Mouse (Mus musculus): Measurements from ENCODE around the gene Creb3l4.
"Not testable (repeated sequence)": the region's sequence is repeated elsewhere in the genome, so short reads cannot be mapped to it uniquely, and the experiment has no call there.

Gene Creb3l4

DNA sequence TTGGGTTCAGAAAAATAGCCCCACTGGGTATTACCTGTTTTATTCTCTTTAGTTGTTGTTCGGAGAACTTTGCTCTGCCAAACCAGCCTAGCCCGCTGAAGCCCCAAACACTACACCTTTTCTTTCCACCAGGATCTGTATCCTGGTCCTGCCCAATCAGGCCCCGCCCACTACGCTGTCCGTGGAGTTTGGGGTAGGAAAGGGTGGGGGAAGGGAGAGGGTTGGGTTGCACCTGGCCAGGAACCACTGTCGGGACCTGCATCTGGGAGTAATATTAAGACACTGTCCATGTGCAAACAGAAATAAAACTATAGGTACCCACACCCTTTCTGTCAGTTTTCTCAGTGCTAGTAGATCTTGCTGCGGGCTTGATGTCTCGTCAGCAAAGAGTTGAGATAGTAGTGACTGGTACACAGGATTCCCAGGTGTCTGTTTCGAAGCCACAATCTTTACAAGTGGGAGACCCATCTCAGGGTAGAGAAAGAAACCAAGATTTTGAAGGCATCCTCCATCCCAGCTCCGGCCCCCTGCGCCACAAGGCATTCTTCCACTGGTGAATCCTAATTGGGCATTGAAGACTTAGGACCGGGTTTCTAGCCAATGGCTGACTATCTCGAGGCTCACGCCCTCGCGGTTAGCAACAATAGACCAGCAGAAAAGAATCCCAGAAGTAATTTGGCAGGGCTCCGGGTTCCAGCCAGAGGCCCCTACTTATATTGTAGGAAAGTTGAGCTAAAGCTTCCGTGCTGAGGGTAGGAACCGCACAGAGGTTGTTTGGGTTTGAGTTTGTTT is at the start of gene Creb3l4:
Gene Creb3l4 (minus strand): TSS at position 529 of the 792 bp plus-strand sequence.
- no peak for DNase-seq (ENCODE audit: low spot score in 2 of 2)

- peak; percentile 91 to 95 for DNase-seq (ENCODE audit: low spot score in 2 of 2)
Measured at GRCm38 (mm10) chr3:90292345-90293275, 49.3 kb upstream of the Creb3l4 start, which contains the start of gene Gatad2b. TSS of gene Gatad2b (plus strand) at chr3:90293178.

DNA sequence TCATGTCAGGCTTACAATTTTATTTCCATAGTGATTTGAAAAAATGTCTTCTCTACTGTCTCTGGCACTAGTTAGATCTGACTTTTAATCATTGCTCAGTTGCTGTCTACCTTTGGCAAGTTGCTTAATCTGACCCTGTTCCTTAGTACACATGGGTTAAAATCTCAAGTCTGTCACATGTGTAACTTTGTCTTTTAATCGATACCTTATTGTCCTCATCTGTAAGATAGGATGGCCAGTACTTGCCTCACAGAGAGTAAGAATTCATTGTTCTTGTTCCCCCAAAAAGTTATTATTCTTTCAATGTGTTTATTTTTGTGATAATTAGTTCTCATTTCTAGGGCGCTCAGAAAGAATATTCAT is 48.7 kb upstream of the Creb3l4 start:
- no peak for DNase-seq (ENCODE audit: low spot score in 2 of 2)

GRCm38 (mm10) chr3:90290602-90291001 is 47.3 kb upstream of the Creb3l4 start:
- no peak for DNase-seq (ENCODE audit: low spot score in 2 of 2)

DNA sequence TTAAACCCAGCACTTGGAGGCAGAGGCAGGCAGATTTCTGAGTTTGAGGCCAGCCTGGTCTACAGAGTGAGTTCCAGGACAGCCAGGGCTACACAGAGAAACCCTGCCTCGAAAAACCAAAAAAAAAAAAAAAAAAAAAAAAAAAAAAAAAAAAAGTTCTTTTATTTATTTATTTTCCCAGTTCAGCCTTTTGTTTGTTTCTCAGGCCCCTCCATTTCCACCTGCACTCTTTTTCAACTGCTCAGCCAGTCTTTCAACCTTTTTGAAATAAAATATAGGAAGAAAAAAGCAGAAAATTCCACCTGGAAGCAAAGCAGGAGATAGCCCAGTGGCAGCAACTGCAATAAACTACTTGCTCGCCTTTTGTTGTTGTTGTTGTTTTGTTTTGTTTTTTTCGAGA is 46.1 kb upstream of the Creb3l4 start:
- DNase-seq (ENCODE audit: low spot score in 2 of 2): not testable (repeated sequence)

DNA sequence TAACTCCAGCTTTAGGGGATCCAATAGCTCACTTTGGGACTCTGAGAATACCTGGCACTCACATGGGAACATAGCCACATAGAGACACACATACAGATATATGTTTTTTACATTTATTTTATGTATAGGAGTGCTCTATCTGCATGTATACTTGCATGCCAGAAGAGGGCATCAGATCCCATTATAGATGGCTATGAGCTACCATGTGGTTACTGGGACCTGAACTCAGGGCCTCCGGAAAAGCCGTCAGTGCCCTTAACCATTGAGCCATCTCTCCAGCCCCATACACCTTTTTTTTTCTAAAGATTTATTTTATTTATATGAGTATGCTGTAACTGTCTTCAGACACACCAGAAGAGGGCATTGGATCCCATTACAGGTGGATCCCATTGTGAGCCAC is 40.8 kb upstream of the Creb3l4 start:
- no peak for DNase-seq (ENCODE audit: low spot score in 2 of 2)

DNA sequence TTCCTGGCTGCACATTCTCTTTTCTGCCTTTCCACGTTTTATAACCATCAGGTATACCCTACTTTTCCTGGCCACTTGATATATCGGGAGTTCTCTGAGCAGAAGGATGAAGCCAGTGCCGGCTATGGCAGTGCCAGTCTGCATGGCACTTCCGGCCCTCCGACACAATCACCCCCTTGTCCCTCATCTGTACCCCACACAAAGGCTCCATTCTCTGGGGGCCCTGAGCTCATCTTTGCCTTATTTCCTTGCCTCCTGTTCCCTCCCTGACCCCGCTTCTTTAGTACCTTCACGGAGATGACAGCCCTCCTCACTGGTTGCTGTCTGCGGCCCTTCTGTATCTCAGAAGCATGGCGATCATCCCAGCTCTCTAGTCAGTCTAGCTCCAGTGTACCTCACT is 37.4 kb upstream of the Creb3l4 start:
- no peak for DNase-seq (ENCODE audit: low spot score in 2 of 2)

DNA sequence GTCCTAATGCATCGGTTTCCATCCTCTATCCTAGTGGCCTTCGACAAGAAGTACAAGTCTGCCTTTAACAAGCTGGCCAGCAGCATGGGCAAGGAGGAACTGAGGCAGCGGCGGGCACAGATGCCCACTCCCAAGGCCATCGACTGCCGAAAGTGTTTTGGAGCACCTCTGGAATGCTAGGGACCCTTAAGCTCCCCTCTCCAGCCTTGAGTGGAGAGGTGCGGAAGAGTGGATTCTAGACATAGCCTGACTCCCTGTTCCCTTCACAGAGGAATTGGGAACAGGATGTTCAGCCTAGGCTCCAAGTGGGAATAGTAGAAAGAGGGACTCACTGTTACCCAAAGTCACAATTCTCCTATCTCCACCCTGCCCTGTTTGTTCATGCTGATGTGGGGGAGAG is 36.4 kb upstream of the Creb3l4 start:
- no peak for DNase-seq (ENCODE audit: low spot score in 2 of 2)

DNA sequence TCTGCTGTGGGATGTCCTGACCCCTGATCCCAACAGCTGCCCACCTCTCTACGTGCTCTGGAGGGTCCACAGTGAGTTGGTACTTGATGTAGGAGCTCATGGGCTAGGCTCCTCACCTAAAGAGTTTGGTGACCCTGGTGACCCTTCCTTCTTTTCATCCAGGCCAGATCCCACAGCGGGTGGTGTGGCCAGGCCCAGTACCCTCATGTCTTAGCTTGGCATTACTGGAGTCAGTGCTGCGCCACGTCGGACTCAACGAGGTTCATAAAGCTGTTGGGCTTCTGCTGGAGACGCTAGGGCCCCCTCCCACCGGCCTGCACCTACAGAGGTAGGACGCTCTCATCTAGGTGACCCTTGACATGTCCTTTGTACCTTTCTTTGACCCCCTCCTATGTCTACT is 35.9 kb upstream of the Creb3l4 start:
- DNase-seq (ENCODE audit: low spot score in 2 of 2): no peak

- no peak for DNase-seq (ENCODE audit: low spot score in 2 of 2)
Measured at GRCm38 (mm10) chr3:90278211-90278610, 34.9 kb upstream of the Creb3l4 start.

GRCm38 (mm10) chr3:90277793-90278192 is 34.5 kb upstream of the Creb3l4 start:
- DNase-seq (ENCODE audit: low spot score in 2 of 2): no peak

DNA sequence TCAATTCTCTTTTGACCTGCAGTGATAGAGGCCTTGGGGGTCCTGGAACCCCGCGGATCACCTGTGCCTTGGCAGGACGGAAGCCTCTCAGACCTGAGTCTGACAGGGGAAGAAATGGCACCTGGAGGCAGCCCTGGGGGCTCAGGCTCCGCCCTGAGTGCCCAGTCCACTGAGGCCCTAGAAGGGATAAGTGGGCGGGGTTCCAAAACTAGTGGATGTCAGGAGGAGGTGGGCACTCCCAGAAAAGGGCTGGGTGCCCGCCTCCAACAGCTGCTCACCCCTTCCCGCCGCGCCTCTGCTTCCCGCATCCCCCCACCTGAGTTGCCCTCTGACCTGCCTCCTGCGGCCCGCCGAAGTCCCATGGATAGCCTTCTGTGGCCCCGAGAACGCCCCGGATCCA is 33.5 kb upstream of the Creb3l4 start:
- DNase-seq (ENCODE audit: low spot score in 2 of 2): no peak

- no peak for DNase-seq (ENCODE audit: low spot score in 2 of 2)
Measured at GRCm38 (mm10) chr3:90275286-90275685, 32.0 kb upstream of the Creb3l4 start.

GRCm38 (mm10) chr3:90273855-90274254 is 30.5 kb upstream of the Creb3l4 start:
- no peak for DNase-seq (ENCODE audit: low spot score in 2 of 2)

DNA sequence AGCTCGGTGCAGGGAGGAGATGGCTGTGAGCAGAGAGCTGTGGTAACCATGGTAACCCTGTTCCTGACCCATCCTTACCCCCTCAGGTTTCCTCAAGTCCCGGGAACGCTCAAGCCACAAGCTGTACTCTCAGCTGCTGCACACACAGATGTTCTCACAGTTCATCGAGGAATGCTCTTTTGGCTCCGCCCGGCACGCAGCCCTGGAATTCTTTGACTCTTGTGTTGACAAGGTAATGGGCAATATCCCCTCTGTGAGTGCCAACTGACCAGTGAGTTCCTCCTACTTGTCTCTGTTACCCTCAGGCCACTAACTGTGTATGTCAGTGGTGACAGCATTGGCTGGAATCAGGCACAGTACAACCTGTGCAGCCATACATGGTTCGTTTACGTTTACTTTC is 28.9 kb upstream of the Creb3l4 start:
- no peak for DNase-seq (ENCODE audit: low spot score in 2 of 2)

GRCm38 (mm10) chr3:90270784-90271183 is 27.5 kb upstream of the Creb3l4 start:
- no peak for DNase-seq (ENCODE audit: low spot score in 2 of 2)

GRCm38 (mm10) chr3:90268971-90269370 is 25.7 kb upstream of the Creb3l4 start:
- no peak for DNase-seq (ENCODE audit: low spot score in 2 of 2)

DNA sequence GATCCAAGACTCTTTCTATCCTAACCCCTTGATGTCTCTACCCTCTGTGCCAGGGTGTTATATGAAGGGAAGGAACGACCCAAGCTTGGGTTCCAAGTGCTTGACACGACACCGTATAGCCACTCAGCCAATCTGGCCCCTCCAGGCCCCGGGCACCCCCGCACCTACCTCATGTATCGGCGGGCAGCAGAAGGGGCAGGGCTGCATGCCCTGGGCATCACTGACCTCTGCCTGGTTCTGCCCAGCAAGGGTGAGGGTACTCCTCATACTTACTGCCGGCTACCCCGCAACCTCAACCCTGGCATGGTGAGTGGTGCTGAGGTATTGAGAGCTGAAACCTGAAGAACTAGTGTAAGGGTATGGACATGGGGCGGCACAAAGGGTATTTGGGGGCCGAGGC is 24.9 kb upstream of the Creb3l4 start:
- no peak for DNase-seq (ENCODE audit: low spot score in 2 of 2)

DNA sequence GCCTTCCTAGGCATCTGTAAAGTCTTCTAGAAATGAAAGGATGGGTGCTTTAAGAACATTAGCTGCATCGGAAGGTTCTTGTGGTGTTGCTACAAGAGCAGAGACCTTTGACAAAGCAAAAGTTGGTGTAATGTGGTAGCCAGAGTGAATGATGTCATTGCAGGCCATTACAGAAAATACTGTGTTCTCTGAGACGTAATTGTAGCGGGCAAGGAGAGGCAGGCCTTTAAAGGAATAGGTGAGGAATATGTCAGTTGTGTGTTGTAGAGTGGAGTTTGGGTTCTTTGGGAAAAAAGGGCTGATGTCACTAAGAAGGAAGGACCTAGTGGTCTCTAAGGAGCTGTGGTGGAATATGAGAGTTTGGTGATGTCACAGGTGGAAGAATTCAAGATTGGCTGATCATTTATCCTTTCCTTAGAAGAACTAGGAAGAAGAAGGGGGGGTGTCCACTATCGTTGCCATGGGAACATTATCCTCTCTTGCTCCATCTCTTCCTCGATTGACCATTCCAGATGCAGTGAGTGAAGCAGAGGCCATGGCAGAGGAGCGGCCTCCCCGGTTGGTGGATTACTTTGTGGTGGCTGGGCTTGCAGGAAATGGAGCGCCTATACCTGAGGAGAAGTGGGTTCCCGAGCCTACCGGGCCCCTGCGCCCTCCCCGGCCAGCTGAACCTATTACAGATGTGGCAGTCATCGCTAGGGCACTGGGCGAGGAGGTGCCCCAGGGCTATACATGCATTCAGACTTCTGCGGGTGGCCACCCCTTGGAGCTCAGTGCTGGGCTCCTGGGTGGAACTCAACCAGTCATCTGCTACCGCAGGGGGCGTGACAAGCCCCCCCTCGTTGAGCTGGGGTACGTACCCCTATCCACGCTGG is 23.8 kb upstream of the Creb3l4 start:
- no peak for DNase-seq (ENCODE audit: low spot score in 2 of 2)

DNA sequence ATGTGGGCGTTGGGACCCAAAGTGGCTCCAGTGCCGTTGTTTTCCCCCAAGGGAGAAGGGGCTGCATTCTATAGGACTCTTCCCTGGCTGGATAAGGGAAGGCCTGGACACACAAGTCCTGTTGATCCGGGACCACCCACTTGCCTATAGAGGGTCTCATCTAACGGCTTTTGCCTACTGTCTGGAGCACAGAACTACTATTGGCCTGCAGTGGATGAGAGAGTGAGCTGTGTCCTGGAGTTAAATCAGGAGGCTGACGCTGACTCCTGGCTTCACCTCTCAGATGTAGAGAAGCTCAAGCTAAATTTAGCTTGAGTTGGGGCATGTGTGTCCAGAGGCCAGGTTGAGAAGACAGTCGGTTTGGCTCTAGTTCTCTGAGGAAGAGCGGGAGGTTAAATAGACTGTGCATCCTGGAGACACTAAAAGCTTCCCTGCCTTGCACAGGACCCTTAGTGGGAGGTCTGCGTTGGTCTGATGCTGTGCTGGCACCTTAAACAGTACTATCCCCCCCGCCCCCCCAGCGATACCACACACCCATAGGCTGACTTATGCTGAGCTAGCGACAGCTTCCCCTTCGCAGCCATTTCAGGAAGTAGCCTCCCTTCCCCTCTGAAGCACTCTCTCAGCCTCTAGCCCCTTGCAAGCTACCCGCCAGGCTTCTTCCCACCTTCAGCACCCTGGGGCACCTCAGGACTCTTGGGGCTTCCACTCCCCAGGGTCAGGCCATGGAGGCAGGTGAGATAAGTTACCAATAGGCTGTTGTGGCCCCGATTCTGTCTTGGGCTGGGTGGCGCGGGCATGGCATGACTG is 22.8 kb upstream of the Creb3l4 start:
- DNase-seq (ENCODE audit: low spot score in 2 of 2): peak in 1 of 2 experiments; percentile 41

All from spleen, postnatal 14 days (tissue).